Mouse (Mus musculus): ENCODE measurements around the gene Usp33. TPM values are rescaled to one million over a fixed set of nuclear protein-coding genes. Genes with fewer than 3 reads are reported as not detected.

Gene Usp33
- polyA plus RNA-seq, 1 experiment from 2014 or later, result 57.6 TPM

DNA sequence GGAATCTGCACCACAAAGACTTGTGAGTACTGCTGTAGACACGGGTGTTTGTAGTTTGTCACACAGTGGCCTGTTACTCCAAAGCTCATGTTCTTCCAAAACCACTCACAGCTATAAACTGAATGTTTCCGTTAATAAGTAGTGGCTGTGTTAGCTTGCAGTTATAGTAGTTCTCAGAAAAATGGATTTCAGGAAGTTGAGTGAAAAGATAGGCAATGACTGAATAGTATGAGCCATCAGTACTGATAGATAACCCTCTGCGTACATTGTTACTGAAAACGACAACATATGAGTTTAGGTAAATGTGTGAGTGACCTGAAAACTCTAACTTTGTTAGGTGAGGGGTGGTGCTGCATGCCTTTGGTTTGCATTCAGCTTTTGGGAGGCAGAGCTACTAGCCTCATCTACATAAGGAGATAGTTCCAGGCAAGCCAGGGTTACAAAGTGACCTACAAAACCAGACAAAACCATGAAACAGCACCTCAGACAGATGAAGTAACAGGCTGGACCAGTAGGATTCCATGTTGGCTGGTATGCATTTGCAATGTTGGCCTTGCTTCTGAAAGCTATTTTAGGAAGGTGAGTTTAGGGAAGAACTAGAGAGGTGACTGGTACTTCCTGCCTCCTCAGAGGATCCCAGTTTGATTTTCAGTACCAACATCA is 59.8 kb downstream of the Usp33 start:
- WGBS, result 62% methylated on average over 4 of the region's 4 CpGs
- Histone ChIP-seq H3K9me3 (ENCODE audit: control insufficient read depth, low read length) (no peaks in the 10 kb centered on the region), H3K4me2 (ENCODE audit: low read depth, low read length) (no peak overlapping the region), H3K27me3 (ENCODE audit: control insufficient read depth, insufficient read depth, low read depth, low read length) (no peaks in the 10 kb centered on the region), H3K36me3 (ENCODE audit: control insufficient read depth, insufficient read depth, low read length) (no peaks in the 10 kb centered on the region), H3K9ac (ENCODE audit: low read length) (no peak overlapping the region), H3K4me3 (ENCODE audit: low read length) (no peak overlapping the region), H3K27ac (ENCODE audit: low read length) (no peak overlapping the region), H3K4me1 (replicated peaks; ENCODE audit: control insufficient read depth, insufficient read depth, low read length) (peaks cover 6% of the 10 kb centered on the region)
- no peak for ATAC-seq (ENCODE audit: low read depth)

DNA sequence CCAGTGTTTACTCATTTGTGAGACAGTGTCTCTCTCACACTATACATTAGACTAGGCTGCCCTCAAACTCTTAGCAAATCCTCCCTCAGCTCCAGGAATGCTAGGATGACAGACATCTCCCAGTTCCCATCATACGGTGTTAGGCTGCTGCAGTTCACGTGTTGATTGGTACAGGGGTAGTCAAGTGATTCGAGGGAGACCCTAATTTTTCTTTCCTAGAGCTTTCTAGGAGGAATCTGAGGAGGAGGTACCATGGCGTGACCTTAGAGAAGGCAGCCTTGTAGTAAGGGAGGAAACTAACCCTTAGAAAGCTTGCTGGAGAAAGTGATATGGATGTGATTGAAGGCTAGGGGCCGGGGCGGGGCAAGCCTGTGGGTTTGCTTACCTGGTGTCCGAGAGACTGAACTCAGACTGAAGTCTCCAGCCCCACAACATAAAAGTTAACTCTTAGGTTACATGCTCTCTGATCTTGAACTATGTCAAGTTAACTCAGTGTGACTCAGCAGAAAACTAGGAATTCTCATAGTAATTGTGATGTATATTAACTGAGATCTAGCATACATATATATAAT is 64.8 kb downstream of the Usp33 start:
- Histone ChIP-seq H3K9ac (ENCODE audit: low read length) (no peak overlapping the region), H3K9me3 (ENCODE audit: control insufficient read depth, low read length) (no peaks in the 10 kb centered on the region), H3K27ac (ENCODE audit: low read length) (no peak overlapping the region), H3K4me2 (ENCODE audit: low read depth, low read length) (no peak overlapping the region), H3K4me1 (replicated peaks; ENCODE audit: control insufficient read depth, insufficient read depth, low read length) (peaks cover 9% of the 10 kb centered on the region), H3K4me3 (ENCODE audit: low read length) (no peak overlapping the region), H3K27me3 (ENCODE audit: control insufficient read depth, insufficient read depth, low read depth, low read length) (no peaks in the 10 kb centered on the region), H3K36me3 (ENCODE audit: control insufficient read depth, insufficient read depth, low read length) (no peaks in the 10 kb centered on the region)
- WGBS, result 58% methylated on average over 7 of the region's 7 CpGs
- no peak for ATAC-seq (ENCODE audit: low read depth)

DNA sequence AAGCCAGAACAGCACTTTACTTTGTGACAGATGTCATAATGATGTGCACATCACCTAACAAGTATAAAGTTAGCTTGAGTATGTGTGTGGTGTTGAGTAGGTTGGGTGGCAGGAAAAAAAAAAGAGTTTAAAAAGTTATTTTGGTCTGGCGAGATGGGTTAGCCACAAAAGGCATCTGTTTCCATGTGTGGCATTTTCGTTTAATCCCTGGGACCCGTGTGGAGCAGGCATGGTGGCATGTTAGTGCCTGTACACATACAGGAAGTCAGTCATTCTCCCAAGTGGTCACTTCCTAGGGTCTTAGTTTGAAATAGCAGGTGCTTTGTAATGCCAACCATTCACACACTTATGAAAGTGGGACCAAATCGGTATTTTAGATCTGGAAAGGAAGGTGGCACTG is 66.1 kb downstream of the Usp33 start:
- WGBS, result 79% methylated on average over 4 of the region's 4 CpGs
- no peak overlapping the region for H3K27ac ChIP-seq (ENCODE audit: low read length)

GRCm38 (mm10) chr3:152428925-152429324 is 82.6 kb downstream of the Usp33 start:
- no peaks in the 10 kb centered on the region for H3K27me3 ChIP-seq (ENCODE audit: control insufficient read depth, insufficient read depth, low read depth, low read length)
- no peaks in the 10 kb centered on the region for H3K9me3 ChIP-seq (ENCODE audit: control insufficient read depth, low read length)
- H3K4me2 ChIP-seq (ENCODE audit: low read depth, low read length), result no peak overlapping the region
- no peaks in the 10 kb centered on the region for H3K4me1 ChIP-seq (replicated peaks; ENCODE audit: control insufficient read depth, insufficient read depth, low read length)
- ATAC-seq (ENCODE audit: low read depth), result no peak
- peaks cover 13% of the 10 kb centered on the region for H3K36me3 ChIP-seq (ENCODE audit: control insufficient read depth, insufficient read depth, low read length)
- no peak overlapping the region for H3K27ac ChIP-seq (ENCODE audit: low read length)
- H3K4me3 ChIP-seq (ENCODE audit: low read length), result no peak overlapping the region
- 86% methylated on average over 8 of the region's 8 CpGs for WGBS
- no peak overlapping the region for H3K9ac ChIP-seq (ENCODE audit: low read length)

More for the DNA sequence above, 66.1 kb downstream of the Usp33 start:
- Histone ChIP-seq H3K4me2 (ENCODE audit: low read depth, low read length) (no peak overlapping the region), H3K9ac (ENCODE audit: low read length) (no peak overlapping the region), H3K4me1 (replicated peaks; ENCODE audit: control insufficient read depth, insufficient read depth, low read length) (peaks cover 9% of the 10 kb centered on the region), H3K27me3 (ENCODE audit: control insufficient read depth, insufficient read depth, low read depth, low read length) (no peaks in the 10 kb centered on the region), H3K9me3 (ENCODE audit: control insufficient read depth, low read length) (no peaks in the 10 kb centered on the region), H3K36me3 (ENCODE audit: control insufficient read depth, insufficient read depth, low read length) (no peaks in the 10 kb centered on the region), H3K4me3 (ENCODE audit: low read length) (no peak overlapping the region)
- ATAC-seq (ENCODE audit: low read depth), result no peak

GRCm38 (mm10) chr3:152432677-152433076 is 86.4 kb downstream of the Usp33 start:
- 93% methylated on average over 7 of the region's 7 CpGs for WGBS
- no peak overlapping the region for H3K9ac ChIP-seq (ENCODE audit: low read length)
- no peak overlapping the region for H3K4me2 ChIP-seq (ENCODE audit: low read depth, low read length)
- H3K27me3 ChIP-seq (ENCODE audit: control insufficient read depth, insufficient read depth, low read depth, low read length), result no peaks in the 10 kb centered on the region
- H3K36me3 ChIP-seq (ENCODE audit: control insufficient read depth, insufficient read depth, low read length), result peaks cover 12% of the 10 kb centered on the region
- no peak for ATAC-seq (ENCODE audit: low read depth)
- no peak overlapping the region for H3K4me3 ChIP-seq (ENCODE audit: low read length)
- H3K27ac ChIP-seq (ENCODE audit: low read length), result no peak overlapping the region
- H3K4me1 ChIP-seq (replicated peaks; ENCODE audit: control insufficient read depth, insufficient read depth, low read length), result no peaks in the 10 kb centered on the region
- no peaks in the 10 kb centered on the region for H3K9me3 ChIP-seq (ENCODE audit: control insufficient read depth, low read length)

DNA sequence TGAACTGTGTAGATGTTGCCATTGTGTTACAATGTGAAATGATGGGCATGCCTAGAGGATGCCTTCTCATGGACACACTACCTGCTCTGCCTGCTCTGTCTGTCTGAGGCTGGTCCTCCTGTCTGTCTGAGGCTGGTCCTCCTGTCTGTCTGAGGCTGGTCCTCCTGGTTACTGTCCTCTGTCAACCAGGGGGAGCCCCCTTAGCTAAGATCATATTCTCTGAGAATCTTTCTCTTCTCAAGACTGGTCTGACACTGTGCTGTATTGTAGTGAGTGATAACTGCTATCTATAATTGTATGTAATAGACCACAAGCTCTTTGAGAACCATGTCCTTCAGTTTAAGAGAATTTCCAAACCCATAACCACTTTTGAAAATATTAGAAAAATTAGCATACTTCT is 89.3 kb downstream of the Usp33 start:
- H3K27me3 ChIP-seq (ENCODE audit: control insufficient read depth, insufficient read depth, low read depth, low read length), result no peaks in the 10 kb centered on the region
- H3K27ac ChIP-seq (ENCODE audit: low read length), result no peak overlapping the region
- H3K9ac ChIP-seq (ENCODE audit: low read length), result no peak overlapping the region
- H3K4me1 ChIP-seq (replicated peaks; ENCODE audit: control insufficient read depth, insufficient read depth, low read length), result no peaks in the 10 kb centered on the region
- H3K4me3 ChIP-seq (ENCODE audit: low read length), result no peak overlapping the region
- peaks cover 2% of the 10 kb centered on the region; the same call in 1 of the 2 replicates for H3K36me3 ChIP-seq (ENCODE audit: control insufficient read depth, insufficient read depth, low read length)
- H3K9me3 ChIP-seq (ENCODE audit: control insufficient read depth, low read length), result no peaks in the 10 kb centered on the region
- no peak for ATAC-seq (ENCODE audit: low read depth)
- H3K4me2 ChIP-seq (ENCODE audit: low read depth, low read length), result no peak overlapping the region

DNA sequence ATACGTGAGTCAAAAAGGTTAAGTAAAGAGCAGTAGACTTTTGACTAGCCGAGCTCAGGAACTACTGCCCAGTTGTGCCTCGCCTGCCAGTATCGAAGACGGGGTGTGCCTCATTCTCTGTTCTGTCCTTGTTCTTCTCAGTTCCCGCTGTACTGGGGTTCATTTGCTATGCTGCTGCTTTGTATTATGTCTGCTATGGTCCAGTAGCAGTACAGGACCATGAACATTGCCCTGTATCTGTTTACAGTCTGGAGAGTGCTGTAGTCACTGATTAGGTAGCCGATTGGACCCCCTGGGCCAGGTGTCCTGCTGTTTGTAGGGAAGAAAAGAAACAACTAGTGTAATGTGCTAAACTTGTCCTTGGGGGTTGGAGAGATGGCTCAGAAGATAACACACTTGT is 91.8 kb downstream of the Usp33 start:
- ATAC-seq (ENCODE audit: low read depth), result no peak
- H3K9ac ChIP-seq (ENCODE audit: low read length), result no peak overlapping the region
- H3K4me1 ChIP-seq (replicated peaks; ENCODE audit: control insufficient read depth, insufficient read depth, low read length), result no peaks in the 10 kb centered on the region
- 96% methylated on average over 7 of the region's 7 CpGs for WGBS
- H3K27me3 ChIP-seq (ENCODE audit: control insufficient read depth, insufficient read depth, low read depth, low read length), result no peaks in the 10 kb centered on the region
- no peak overlapping the region for H3K4me2 ChIP-seq (ENCODE audit: low read depth, low read length)
- H3K27ac ChIP-seq (ENCODE audit: low read length), result no peak overlapping the region
- no peaks in the 10 kb centered on the region for H3K9me3 ChIP-seq (ENCODE audit: control insufficient read depth, low read length)
- H3K36me3 ChIP-seq (ENCODE audit: control insufficient read depth, insufficient read depth, low read length), result peaks cover 2% of the 10 kb centered on the region; the same call in 1 of the 2 replicates
- no peak overlapping the region for H3K4me3 ChIP-seq (ENCODE audit: low read length)

GRCm38 (mm10) chr3:152442795-152443194 is 96.5 kb downstream of the Usp33 start:
- Histone ChIP-seq H3K9me3 (ENCODE audit: control insufficient read depth, low read length) (no peaks in the 10 kb centered on the region), H3K4me2 (ENCODE audit: low read depth, low read length) (no peak overlapping the region), H3K36me3 (ENCODE audit: control insufficient read depth, insufficient read depth, low read length) (peaks cover 2% of the 10 kb centered on the region; the same call in 1 of the 2 replicates), H3K27me3 (ENCODE audit: control insufficient read depth, insufficient read depth, low read depth, low read length) (no peaks in the 10 kb centered on the region), H3K4me1 (replicated peaks; ENCODE audit: control insufficient read depth, insufficient read depth, low read length) (no peaks in the 10 kb centered on the region), H3K4me3 (ENCODE audit: low read length) (no peak overlapping the region), H3K9ac (ENCODE audit: low read length) (no peak overlapping the region), H3K27ac (ENCODE audit: low read length) (no peak overlapping the region)
- 91% methylated on average over 4 of the region's 4 CpGs for WGBS
- no peak for ATAC-seq (ENCODE audit: low read depth)

Measured in lung, embryonic 16.5 days (tissue).